Mouse (Mus musculus): ENCODE data around the gene Dot1l. TPM values are rescaled to one million over a fixed set of nuclear protein-coding genes. Genes with fewer than 3 reads are reported as not detected.

The Dot1l gene
- polyA plus RNA-seq, 1 experiment, result 43.0 TPM

DNA sequence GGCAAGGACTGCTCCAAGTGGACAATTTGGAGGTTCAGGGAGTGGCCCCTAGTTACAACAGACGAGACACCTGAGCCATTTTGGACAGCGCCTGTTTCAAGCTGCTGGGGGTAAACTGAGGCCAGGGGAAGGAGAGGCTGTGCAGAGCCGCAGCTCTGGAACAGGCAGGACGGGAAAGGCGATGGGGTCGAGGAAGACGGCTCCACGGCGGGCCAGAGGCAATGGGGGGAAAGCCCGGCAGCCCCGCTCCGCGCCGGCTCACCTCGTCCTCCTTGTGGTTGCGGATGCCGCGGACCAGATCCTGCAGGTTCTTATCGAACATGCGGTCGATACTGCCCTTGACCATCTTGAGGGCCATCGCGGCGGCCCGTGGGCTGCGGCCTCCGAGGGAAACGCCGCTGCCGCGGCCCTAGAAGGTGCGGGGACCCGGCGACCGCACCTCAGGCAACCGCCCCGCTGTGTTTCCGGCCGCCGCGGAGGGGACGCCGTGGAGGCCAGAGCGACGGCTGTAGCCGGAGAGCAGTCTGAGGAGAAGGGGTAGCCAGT is 13.3 kb upstream of the Dot1l start:
- TF ChIP-seq CTCF (IDR thresholded peaks at IDR 0.05; ENCODE audit: insufficient read depth, low read length) (no peak), POLR2A (IDR thresholded peaks at IDR 0.05; ENCODE audit: borderline replicate concordance, extremely low read depth, low read depth, low read length) (no peak)
- DNase-seq, result no peak
- under 1% methylated on average over 46 of the region's 46 CpGs for WGBS
- H3K4me3 ChIP-seq (replicated peaks; ENCODE audit: extremely low read depth, low read depth, low read length), result peak overlapping the region; percentile 92
- H3K4me1 ChIP-seq (ENCODE audit: control insufficient read depth, insufficient read depth, low read length), result peaks cover 22% of the 10 kb centered on the region

DNA sequence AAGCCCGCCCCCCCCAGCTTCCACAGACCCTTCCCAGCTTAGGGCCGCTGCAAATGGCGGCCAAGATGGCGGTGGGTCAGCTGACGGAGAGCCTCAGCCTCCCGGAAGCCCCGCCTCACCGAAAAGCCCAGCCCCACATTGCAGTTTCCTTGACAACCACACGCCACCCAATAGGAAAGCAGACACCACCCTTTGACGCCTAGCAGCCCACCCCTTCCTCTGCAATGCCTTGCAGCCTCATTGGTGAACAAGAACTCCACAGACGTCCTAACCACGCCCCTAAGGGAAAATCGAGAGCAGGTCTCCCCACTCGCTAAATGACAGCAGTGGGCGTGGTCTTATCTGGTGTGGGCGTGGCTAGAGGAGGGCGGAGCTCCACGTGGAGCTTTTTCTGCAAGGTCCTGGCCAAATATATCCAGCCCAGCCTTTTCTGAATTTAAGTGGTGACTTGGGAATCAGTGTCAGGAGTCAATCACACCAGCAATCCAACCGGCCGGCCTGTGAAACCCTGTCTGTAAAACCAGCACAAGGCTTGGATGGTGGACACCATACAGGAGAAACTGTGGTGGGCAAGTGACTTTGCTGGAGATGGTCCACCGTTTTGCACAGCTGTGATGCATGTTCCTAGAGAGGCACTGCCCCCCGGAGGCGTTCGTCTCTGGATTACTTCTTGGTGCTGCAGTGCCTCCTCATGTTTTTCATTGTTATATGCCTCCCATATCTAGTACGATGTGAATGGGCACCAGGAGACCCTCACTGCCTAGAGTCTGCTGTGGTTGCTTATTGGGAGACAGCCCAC is 12.6 kb upstream of the Dot1l start, which contains the start of gene Ap3d1:
Gene Ap3d1 (minus strand): TSS at position 85 of the 799 bp plus-strand sequence.
- WGBS, result 2% methylated on average over 25 of the region's 25 CpGs
- DNase-seq, result peak; percentile 97
- Histone ChIP-seq H3K4me3 (replicated peaks; ENCODE audit: extremely low read depth, low read depth, low read length) (peak within 1 kb of the TSS; percentile 92), H3K4me1 (ENCODE audit: control insufficient read depth, insufficient read depth, low read length) (peaks cover 17% of the 10 kb centered on the region)
- TF ChIP-seq CTCF (IDR thresholded peaks at IDR 0.05; ENCODE audit: insufficient read depth, low read length), result no peak
- TF ChIP-seq POLR2A (IDR thresholded peaks at IDR 0.05; ENCODE audit: borderline replicate concordance, extremely low read depth, low read depth, low read length), result peak; percentile 70; the same call in 1 of the 2 replicates

GRCm38 (mm10) chr10:80744262-80744661 is 10.7 kb upstream of the Dot1l start:
- Histone ChIP-seq H3K4me1 (ENCODE audit: control insufficient read depth, insufficient read depth, low read length) (peaks cover 10% of the 10 kb centered on the region; the same call in 1 of the 2 replicates), H3K4me3 (replicated peaks; ENCODE audit: extremely low read depth, low read depth, low read length) (no peak overlapping the region)
- DNase-seq, result peak; percentile 53
- 25% methylated on average over 5 of the region's 5 CpGs for WGBS
- no peak for TF ChIP-seq POLR2A (IDR thresholded peaks at IDR 0.05; ENCODE audit: borderline replicate concordance, extremely low read depth, low read depth, low read length)
- TF ChIP-seq CTCF (IDR thresholded peaks at IDR 0.05; ENCODE audit: insufficient read depth, low read length), result no peak

- WGBS, result 10% methylated on average over 3 of the region's 3 CpGs
- Histone ChIP-seq H3K4me3 (replicated peaks; ENCODE audit: extremely low read depth, low read depth, low read length) (no peak overlapping the region), H3K4me1 (ENCODE audit: control insufficient read depth, insufficient read depth, low read length) (peaks cover 5% of the 10 kb centered on the region; the same call in 1 of the 2 replicates)
- TF ChIP-seq POLR2A (IDR thresholded peaks at IDR 0.05; ENCODE audit: borderline replicate concordance, extremely low read depth, low read depth, low read length), result no peak
- TF ChIP-seq CTCF (IDR thresholded peaks at IDR 0.05; ENCODE audit: insufficient read depth, low read length), result peak; percentile 100
- DNase-seq, result peak; percentile 81
These were observed 7.6 kb upstream of the Dot1l start for GRCm38 (mm10) chr10:80747410-80747809.

- peak; percentile 42 for DNase-seq
- 8% methylated on average over 6 of the region's 6 CpGs for WGBS
These were observed 6.4 kb upstream of the Dot1l start for GRCm38 (mm10) chr10:80748609-80749008.

GRCm38 (mm10) chr10:80751188-80751832 is 3.7 kb upstream of the Dot1l start:
- peaks cover 10% of the 10 kb centered on the region for H3K4me1 ChIP-seq (ENCODE audit: control insufficient read depth, insufficient read depth, low read length)
- TF ChIP-seq CTCF (IDR thresholded peaks at IDR 0.05; ENCODE audit: insufficient read depth, low read length) (peak; percentile 28; the same call in 1 of the 2 replicates), POLR2A (IDR thresholded peaks at IDR 0.05; ENCODE audit: borderline replicate concordance, extremely low read depth, low read depth, low read length) (peak; percentile 36; the same call in 1 of the 2 replicates)
- peak overlapping the region; percentile 6 for H3K4me3 ChIP-seq (replicated peaks; ENCODE audit: extremely low read depth, low read depth, low read length)
- under 1% methylated on average over 16 of the region's 16 CpGs for WGBS
- DNase-seq, result peak; percentile 62

More at GRCm38 (mm10) chr10:80748609-80749008, 6.4 kb upstream of the Dot1l start:
- peaks cover 6% of the 10 kb centered on the region; the same call in 1 of the 2 replicates for H3K4me1 ChIP-seq (ENCODE audit: control insufficient read depth, insufficient read depth, low read length)
- H3K4me3 ChIP-seq (replicated peaks; ENCODE audit: extremely low read depth, low read depth, low read length), result no peak overlapping the region
- TF ChIP-seq CTCF (IDR thresholded peaks at IDR 0.05; ENCODE audit: insufficient read depth, low read length) (no peak), POLR2A (IDR thresholded peaks at IDR 0.05; ENCODE audit: borderline replicate concordance, extremely low read depth, low read depth, low read length) (no peak)

DNA sequence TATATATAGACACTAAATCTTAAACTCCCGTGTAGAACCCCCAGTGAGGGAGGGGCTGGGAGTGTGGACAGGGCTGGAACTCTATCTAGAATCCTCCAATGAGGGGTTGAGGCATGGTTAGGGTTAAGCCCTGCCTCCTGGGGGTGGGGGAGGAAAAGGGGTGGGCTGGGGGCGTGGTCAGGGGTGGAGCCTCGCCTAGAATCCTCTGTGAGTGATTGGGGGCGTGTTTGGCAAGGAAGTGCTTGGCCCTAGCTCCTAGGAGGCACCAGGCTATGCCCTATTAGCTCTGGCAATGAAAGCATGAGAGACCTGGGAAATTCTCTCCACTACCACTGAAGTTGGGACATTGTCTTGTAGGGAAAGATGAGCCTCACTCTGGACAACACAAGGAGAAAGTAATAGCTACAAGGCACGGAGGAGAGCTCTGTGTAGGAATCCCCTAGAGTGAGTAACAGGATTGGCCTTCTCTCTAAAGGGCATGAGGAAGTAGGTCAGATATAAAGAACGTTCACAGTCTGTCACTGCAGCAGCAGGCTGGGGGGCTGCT is 2.9 kb upstream of the Dot1l start:
- peak; percentile 64 for DNase-seq
- H3K4me1 ChIP-seq (ENCODE audit: control insufficient read depth, insufficient read depth, low read length), result peaks cover 19% of the 10 kb centered on the region
- peak overlapping the region; percentile 23 for H3K4me3 ChIP-seq (replicated peaks; ENCODE audit: extremely low read depth, low read depth, low read length)
- TF ChIP-seq POLR2A (IDR thresholded peaks at IDR 0.05; ENCODE audit: borderline replicate concordance, extremely low read depth, low read depth, low read length), result no peak
- TF ChIP-seq CTCF (IDR thresholded peaks at IDR 0.05; ENCODE audit: insufficient read depth, low read length), result no peak
- WGBS, result under 1% methylated on average over 6 of the region's 6 CpGs

GRCm38 (mm10) chr10:80755291-80756015 is 447 bp downstream of the Dot1l start:
- no peak for DNase-seq
- WGBS, result under 1% methylated on average over 74 of the region's 75 CpGs
- TF ChIP-seq CTCF (IDR thresholded peaks at IDR 0.05; ENCODE audit: insufficient read depth, low read length), result no peak

More at GRCm38 (mm10) chr10:80755291-80756015, 447 bp downstream of the Dot1l start:
- peaks cover 21% of the 10 kb centered on the region for H3K4me1 ChIP-seq (ENCODE audit: control insufficient read depth, insufficient read depth, low read length)
- peak overlapping the region; percentile 82 for H3K4me3 ChIP-seq (replicated peaks; ENCODE audit: extremely low read depth, low read depth, low read length)

All from lung, adult 2 months (tissue).